Mouse (Mus musculus) kidney, embryonic 15.5 days (tissue): ENCODE results near the gene Rbpms2. TPM values are rescaled to one million over a fixed set of nuclear protein-coding genes. Genes with fewer than 3 reads are reported as not detected.

Experiments used
- ATAC-seq: fragments of 200-750 bp; cut with Nextera tagmentation; replicated peaks from 2 replicates; pipeline ENCODE4 v1.8.0; 2017; ENCODE audit warnings: moderate TSS enrichment; ENCODE audit not compliant: low FRiP score
- H3K27ac ChIP-seq: fragments of 300-500 bp; sonication (generic); 2 replicates; pipeline ENCODE4 v1.5.1; 2015; ENCODE audit warnings: mild to moderate bottlenecking, inconsistent platforms
- H3K27me3 ChIP-seq: fragments of 300-500 bp; sonication (generic); 2 replicates; pipeline ENCODE4 v1.6.1; 2015; ENCODE audit warnings: inconsistent platforms
- H3K36me3 ChIP-seq: fragments of 300-500 bp; sonication (generic); 2 replicates; pipeline ENCODE4 v1.6.1; 2015; ENCODE audit warnings: inconsistent platforms
- H3K4me1 ChIP-seq: fragments of 300-500 bp; sonication (generic); 2 replicates; pipeline ENCODE4 v1.6.1; 2015; ENCODE audit warnings: inconsistent platforms
- H3K4me2 ChIP-seq: fragments of 300-500 bp; sonication (generic); 2 replicates; pipeline ENCODE4 v1.6.1; 2015; ENCODE audit warnings: moderate library complexity, mild to moderate bottlenecking, inconsistent platforms
- H3K4me3 ChIP-seq: fragments of 300-500 bp; sonication (generic); replicated peaks from 2 replicates; pipeline ENCODE4 v1.5.1; 2015; ENCODE audit warnings: mild to moderate bottlenecking, inconsistent platforms
- H3K9ac ChIP-seq: fragments of 300-500 bp; sonication (generic); 2 replicates; pipeline ENCODE4 v1.6.1; 2015; ENCODE audit warnings: mild to moderate bottlenecking, inconsistent platforms
- H3K9me3 ChIP-seq: fragments of 300-500 bp; sonication (generic); replicated peaks from 2 replicates; pipeline ENCODE4 v1.6.1; 2016; ENCODE audit warnings: inconsistent platforms
- WGBS: fragments of 180-500 bp; shearing (Covaris S2); methylation state at CpG from one replicate; pipeline ENCODE4 v1.1.7; 2015; ENCODE audit warnings: mixed read lengths; 5-methylcytosine and 5-hydroxymethylcytosine counted together
- polyA plus RNA-seq: library from polyadenylated mRNA; unstranded; fragments of >200 nt; fragmentation: Nextera tagmentation; extraction: Ambion mirVana; gene quantifications from 2 replicates; pipeline ENCODE4 v1.2.1, GENCODE M21; 2015

Gene Rbpms2
- polyA plus RNA-seq, 1 experiment from 2014 or later = 30.3 TPM

DNA sequence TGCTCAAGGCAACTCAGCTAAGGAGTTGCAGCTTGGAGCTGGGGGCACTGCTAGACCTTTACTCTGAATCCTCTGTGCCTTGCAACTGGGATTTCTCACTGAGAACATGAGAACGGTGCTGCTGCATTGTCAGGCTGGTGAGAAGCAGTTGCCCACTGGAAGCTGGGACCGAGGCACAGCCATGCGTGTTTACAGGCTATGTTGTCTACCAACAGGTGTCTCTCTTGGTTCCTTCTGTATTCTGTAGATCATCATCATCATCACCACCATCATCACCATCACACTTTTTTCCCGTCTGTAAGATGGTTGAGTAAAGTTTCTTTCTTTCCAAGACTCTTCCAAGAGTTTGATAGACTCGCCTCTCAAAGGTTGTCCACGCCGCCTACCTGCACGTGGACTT is 38.3 kb downstream of the Rbpms2 start, which contains the start of gene Oaz2:
Gene Oaz2 (plus strand): TSS at position 301 of the 400 bp plus-strand sequence.
- no peak within 1 kb of the TSS for H3K4me3 ChIP-seq
- no peak within 1 kb of the TSS for H3K4me2 ChIP-seq
- H3K36me3 ChIP-seq = no peaks in the 10 kb centered on the region
- ATAC-seq = no peak
- H3K9ac ChIP-seq = no peak within 1 kb of the TSS
- H3K9me3 ChIP-seq = no peaks in the 10 kb centered on the region
- no peak within 1 kb of the TSS for H3K27ac ChIP-seq
- 93% methylated on average over 8 of the region's 8 CpGs for WGBS
- peaks cover 14% of the 10 kb centered on the region; the same call in 1 of the 2 replicates for H3K4me1 ChIP-seq
- H3K27me3 ChIP-seq = no peaks in the 10 kb centered on the region

DNA sequence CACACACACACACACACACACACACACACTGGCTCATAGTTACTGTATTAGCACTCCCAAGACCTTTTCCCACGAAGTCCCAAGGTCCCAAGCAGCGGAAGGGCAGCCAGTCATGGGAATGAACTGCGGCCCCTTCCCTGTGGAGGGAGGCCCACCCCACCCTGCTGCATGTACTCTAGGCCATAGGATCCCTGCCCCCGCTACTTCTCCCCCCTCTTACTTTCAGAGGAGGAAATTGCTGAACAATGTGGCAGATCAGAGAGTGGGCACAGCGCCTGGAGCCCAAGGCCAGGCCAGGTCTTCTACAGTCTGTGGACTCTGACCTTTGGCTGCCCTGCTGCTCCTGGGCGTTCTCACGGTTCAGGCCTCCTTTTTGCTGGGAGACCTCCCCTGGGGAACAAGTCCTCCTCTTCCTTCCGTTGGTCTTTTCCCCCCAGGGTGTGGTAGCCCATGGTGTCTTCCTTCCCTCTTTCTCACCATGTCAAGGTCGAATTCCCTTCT is 42.0 kb downstream of the Rbpms2 start:
- ATAC-seq = peak; percentile 46
- Histone ChIP-seq H3K36me3 (no peaks in the 10 kb centered on the region), H3K27ac (peak overlapping the region; percentile 68), H3K9ac (no peak overlapping the region), H3K9me3 (no peaks in the 10 kb centered on the region), H3K4me1 (peaks cover 20% of the 10 kb centered on the region), H3K4me2 (no peak overlapping the region), H3K4me3 (no peak overlapping the region), H3K27me3 (no peaks in the 10 kb centered on the region)
- 38% methylated on average over 9 of the region's 9 CpGs for WGBS

DNA sequence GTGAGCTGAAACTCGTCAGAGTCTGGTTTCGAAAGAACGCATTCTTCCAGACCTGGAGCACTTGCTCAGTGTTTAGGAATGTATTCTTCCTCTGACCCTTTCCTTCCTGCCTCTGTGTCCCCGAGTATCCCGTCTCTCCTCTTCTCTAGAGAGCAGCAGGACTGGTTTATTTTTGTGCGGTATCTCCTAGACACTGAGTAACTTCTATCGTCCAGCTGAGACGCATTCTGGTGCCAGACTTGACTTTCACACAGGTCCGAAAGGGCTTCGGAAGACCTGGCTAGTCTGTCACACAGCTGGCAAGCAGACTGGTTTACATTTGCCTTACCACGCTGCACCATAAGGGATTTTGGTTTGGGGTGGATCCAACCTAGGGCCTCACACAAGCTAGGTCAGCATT is 43.5 kb downstream of the Rbpms2 start:
- Histone ChIP-seq H3K4me1 (peaks cover 31% of the 10 kb centered on the region), H3K4me3 (no peak overlapping the region), H3K9ac (no peak overlapping the region), H3K27ac (peak overlapping the region; percentile 46; the same call in 1 of the 2 replicates), H3K4me2 (no peak overlapping the region), H3K9me3 (no peaks in the 10 kb centered on the region), H3K27me3 (no peaks in the 10 kb centered on the region), H3K36me3 (no peaks in the 10 kb centered on the region)
- no peak for ATAC-seq
- 56% methylated on average over 11 of the region's 11 CpGs for WGBS

- H3K4me2 ChIP-seq = peak overlapping the region; percentile 79
- H3K27ac ChIP-seq = peak overlapping the region; percentile 75
- WGBS = 53% methylated on average over 8 of the region's 8 CpGs
- peak; percentile 14 for ATAC-seq
- no peaks in the 10 kb centered on the region for H3K27me3 ChIP-seq
- H3K9me3 ChIP-seq = no peaks in the 10 kb centered on the region
- H3K4me3 ChIP-seq = peak overlapping the region; percentile 78
- H3K36me3 ChIP-seq = no peaks in the 10 kb centered on the region
- peaks cover 55% of the 10 kb centered on the region for H3K4me1 ChIP-seq
- peak overlapping the region; percentile 29; the same call in 1 of the 2 replicates for H3K9ac ChIP-seq
These were observed 46.3 kb downstream of the Rbpms2 start for GRCm38 (mm10) chr9:65675461-65676357.

- H3K9me3 ChIP-seq = no peaks in the 10 kb centered on the region
- ATAC-seq = peak; percentile 96
- no peaks in the 10 kb centered on the region for H3K27me3 ChIP-seq
- H3K36me3 ChIP-seq = 0 out of 2 replicates have a peak, but pooled peaks cover 5% of the 10 kb centered on the region
- H3K4me1 ChIP-seq = peaks cover 58% of the 10 kb centered on the region
- H3K4me2 ChIP-seq = peak overlapping the region; percentile 79
- under 1% methylated on average over 29 of the region's 51 CpGs for WGBS
- peak overlapping the region; percentile 93 for H3K27ac ChIP-seq
- H3K4me3 ChIP-seq = peak overlapping the region; percentile 78
- peak overlapping the region; percentile 81 for H3K9ac ChIP-seq
These were observed 47.1 kb downstream of the Rbpms2 start for GRCm38 (mm10) chr9:65676358-65677118.

- no peaks in the 10 kb centered on the region for H3K9me3 ChIP-seq
- 4% methylated on average over 3 of the region's 3 CpGs for WGBS
- H3K9ac ChIP-seq = peak overlapping the region; percentile 81
- H3K27ac ChIP-seq = peak overlapping the region; percentile 93
- ATAC-seq = no peak
- 0 out of 2 replicates have a peak, but pooled peaks cover 5% of the 10 kb centered on the region for H3K36me3 ChIP-seq
- H3K4me2 ChIP-seq = peak overlapping the region; percentile 79
- H3K4me3 ChIP-seq = peak overlapping the region; percentile 78
- H3K4me1 ChIP-seq = peaks cover 58% of the 10 kb centered on the region
- H3K27me3 ChIP-seq = no peaks in the 10 kb centered on the region
These were observed 47.6 kb downstream of the Rbpms2 start for GRCm38 (mm10) chr9:65677119-65677462.

- no peaks in the 10 kb centered on the region for H3K27me3 ChIP-seq
- H3K9me3 ChIP-seq = no peaks in the 10 kb centered on the region
- peak overlapping the region; percentile 78 for H3K4me3 ChIP-seq
- ATAC-seq = peak; percentile 45; the same call in 1 of the 2 replicates
- peak overlapping the region; percentile 79 for H3K4me2 ChIP-seq
- H3K36me3 ChIP-seq = 0 out of 2 replicates have a peak, but pooled peaks cover 5% of the 10 kb centered on the region
- peak overlapping the region; percentile 40 for H3K9ac ChIP-seq
- peak overlapping the region; percentile 93 for H3K27ac ChIP-seq
- WGBS = 9% methylated on average over 5 of the region's 5 CpGs
- peaks cover 60% of the 10 kb centered on the region for H3K4me1 ChIP-seq
These were observed 49.8 kb downstream of the Rbpms2 start for GRCm38 (mm10) chr9:65679181-65679761.

- 80% methylated on average over 4 of the region's 4 CpGs for WGBS
- Histone ChIP-seq H3K4me2 (no peak overlapping the region), H3K4me1 (peaks cover 53% of the 10 kb centered on the region), H3K27me3 (no peaks in the 10 kb centered on the region), H3K36me3 (peaks cover 8% of the 10 kb centered on the region), H3K9me3 (no peaks in the 10 kb centered on the region), H3K4me3 (no peak overlapping the region), H3K27ac (peak overlapping the region; percentile 93; the same call in 1 of the 2 replicates), H3K9ac (no peak overlapping the region)
- ATAC-seq = no peak
These were observed 51.6 kb downstream of the Rbpms2 start for GRCm38 (mm10) chr9:65680938-65681633.

DNA sequence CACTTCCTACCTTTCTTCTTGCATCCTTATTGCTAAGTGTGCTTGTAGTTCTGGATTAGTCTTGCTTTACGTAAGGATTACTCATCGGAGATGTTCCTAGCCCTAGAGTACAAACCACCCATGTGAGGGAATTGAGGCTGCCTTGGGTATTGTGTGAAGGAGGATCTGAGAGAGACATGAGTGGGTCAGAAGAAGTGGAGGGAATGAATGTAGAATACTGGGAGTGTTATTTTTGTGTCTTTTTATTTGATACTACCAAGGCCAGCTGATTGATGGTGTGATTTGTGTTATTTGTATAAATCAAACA is 52.1 kb downstream of the Rbpms2 start:
- Histone ChIP-seq H3K9ac (no peak overlapping the region), H3K27ac (no peak overlapping the region), H3K27me3 (no peaks in the 10 kb centered on the region), H3K4me2 (no peak overlapping the region), H3K36me3 (peaks cover 13% of the 10 kb centered on the region), H3K4me1 (peaks cover 52% of the 10 kb centered on the region), H3K9me3 (no peaks in the 10 kb centered on the region), H3K4me3 (no peak overlapping the region)
- WGBS = 91% methylated on average over 2 of the region's 2 CpGs
- no peak for ATAC-seq

- no peak overlapping the region for H3K27ac ChIP-seq
- no peak for ATAC-seq
- WGBS = 80% methylated on average over 3 of the region's 3 CpGs
These were observed 52.7 kb downstream of the Rbpms2 start for GRCm38 (mm10) chr9:65682183-65682582.

GRCm38 (mm10) chr9:65682994-65683393 is 53.5 kb downstream of the Rbpms2 start:
- Histone ChIP-seq H3K4me2 (no peak overlapping the region), H3K27ac (no peak overlapping the region), H3K4me1 (peaks cover 41% of the 10 kb centered on the region), H3K4me3 (no peak overlapping the region), H3K9ac (no peak overlapping the region), H3K9me3 (no peaks in the 10 kb centered on the region), H3K36me3 (peaks cover 27% of the 10 kb centered on the region), H3K27me3 (no peaks in the 10 kb centered on the region)
- 67% methylated on average over 1 of the region's 1 CpGs for whole genome bisulfite sequencing
- ATAC-seq = no peak

More at GRCm38 (mm10) chr9:65682183-65682582, 52.7 kb downstream of the Rbpms2 start:
- Histone ChIP-seq H3K4me1 (peaks cover 49% of the 10 kb centered on the region), H3K36me3 (peaks cover 19% of the 10 kb centered on the region), H3K27me3 (no peaks in the 10 kb centered on the region), H3K9me3 (no peaks in the 10 kb centered on the region), H3K4me2 (no peak overlapping the region), H3K9ac (no peak overlapping the region), H3K4me3 (no peak overlapping the region)
